Mouse (Mus musculus) ES-E14 (cell line): ENCODE results near the gene Vsx2. TPM values are rescaled to one million over a fixed set of nuclear protein-coding genes. Genes with fewer than 3 reads are reported as not detected.

Experiments
- DNase-seq: peaks from one replicate; pipeline ENCODE4 v3.0.0-alpha.2; 2013; ENCODE audit warnings: low read depth, low spot score
- H3K27ac ChIP-seq: 2 replicates; pipeline ENCODE4 v1.5.1; 2012; ENCODE audit warnings: low read depth, mild to moderate bottlenecking, low read length, moderate library complexity, mixed read lengths; ENCODE audit not compliant: poor library complexity, insufficient read depth, severe bottlenecking
- H3K36me3 ChIP-seq: 2 replicates; pipeline ENCODE4 v1.6.1; 2012; ENCODE audit warnings: mild to moderate bottlenecking, low read length, moderate library complexity, mixed read lengths; ENCODE audit not compliant: control insufficient read depth, poor library complexity, insufficient read depth, severe bottlenecking
- H3K4me1 ChIP-seq, 2 experiments: fragments of 150-350 bp in 1 of 2; sonication (generic) in 1 of 2; 2 replicates each; pipeline ENCODE4 v1.6.1; 2012; ENCODE audit warnings: low read length in 2 of 2, mild to moderate bottlenecking in 1 of 2, mixed read lengths in 1 of 2; ENCODE audit not compliant: control insufficient read depth in 2 of 2, insufficient read depth in 2 of 2, poor library complexity in 1 of 2
- H3K4me3 ChIP-seq, 2 experiments: fragments of 150-350 bp in 1 of 2; sonication (generic) in 1 of 2; 2 replicates each; pipeline ENCODE4 v1.5.1; 2012; ENCODE audit warnings: low read length in 2 of 2, low read depth in 1 of 2, mild to moderate bottlenecking in 1 of 2, mixed read lengths in 1 of 2; ENCODE audit not compliant: insufficient read depth in 1 of 2, poor library complexity in 1 of 2, severe bottlenecking in 1 of 2
- H3K9ac ChIP-seq: 2 replicates; pipeline ENCODE4 v1.6.1; 2012; ENCODE audit warnings: low read depth, mild to moderate bottlenecking, low read length, mixed read lengths; ENCODE audit not compliant: poor library complexity, insufficient read depth, severe bottlenecking
- H3K9me3 ChIP-seq: fragments of 150-350 bp; sonication (generic); 2 replicates; pipeline ENCODE4 v1.6.1; 2012; ENCODE audit warnings: low read depth, mild to moderate bottlenecking, low read length; ENCODE audit not compliant: control insufficient read depth, insufficient read depth
- CHD2 ChIP-seq: IDR thresholded peaks from 2 replicates; pipeline ENCODE4 v1.6.1; 2014; ENCODE audit warnings: mild to moderate bottlenecking, low read depth, low read length, inconsistent platforms
- HCFC1 ChIP-seq: IDR thresholded peaks from 2 replicates; pipeline ENCODE4 v1.6.1; 2012; ENCODE audit warnings: low read length, inconsistent platforms, borderline replicate concordance; ENCODE audit not compliant: insufficient read depth
- MAFK ChIP-seq: IDR thresholded peaks from 2 replicates; pipeline ENCODE4 v1.6.1; 2014; ENCODE audit warnings: mild to moderate bottlenecking, low read depth, low read length, inconsistent platforms; ENCODE audit not compliant: insufficient read depth
- ZC3H11A ChIP-seq: IDR thresholded peaks from 2 replicates; pipeline ENCODE4 v1.6.1; 2012; ENCODE audit warnings: low read depth, mild to moderate bottlenecking, inconsistent platforms, low read length, borderline replicate concordance
- ZNF384 ChIP-seq: IDR thresholded peaks from 2 replicates; pipeline ENCODE4 v1.6.1; 2012; ENCODE audit warnings: low read depth, low read length, inconsistent platforms
- in situ Hi-C, 2 experiments: fragments of 600-800 bp; cut with MboI; formaldehyde crosslinking; loops; one replicate each; pipeline ENCODE4 v1.15.1; 2025; ENCODE audit warnings: low sequenced_read_pairs in 2 of 2, inconsistent platforms in 1 of 2; ENCODE audit not compliant: unreplicated experiment in 2 of 2
- total RNA-seq: library from RNA; depleted of rRNA; stranded (reverse); fragments of 300-350 nt; gene quantifications from 2 replicates; pipeline ENCODE4 v1.2.3, GENCODE M21; 2012

Gene Vsx2
- total RNA-seq, 1 experiment, result not detected

GRCm38 (mm10) chr12:84620975-84621374, 51.4 kb downstream of the Vsx2 start:
- Histone ChIP-seq H3K4me1 (peaks cover 3 to 4% of the 10 kb centered on the region in 2 experiments; a peak in 2 of 4 replicates), H3K27ac (no peak overlapping the region), H3K9me3 (no peaks in the 10 kb centered on the region), H3K36me3 (no peaks in the 10 kb centered on the region), H3K4me3 (no peak overlapping the region), H3K9ac (no peak overlapping the region)
- no peak for TF ChIP-seq ZNF384
- DNase-seq, result no peak
- in situ Hi-C loops, result no loop called here

GRCm38 (mm10) chr12:84624601-84625000, 55.0 kb downstream of the Vsx2 start:
- in situ Hi-C loops, result no loop called here
- H3K36me3 ChIP-seq, result no peaks in the 10 kb centered on the region
- no peak overlapping the region for H3K9ac ChIP-seq
- no peaks in the 10 kb centered on the region for H3K9me3 ChIP-seq
- H3K4me3 ChIP-seq, result no peak overlapping the region
- peaks cover 3 to 4% of the 10 kb centered on the region in 2 experiments; a peak in 2 of 4 replicates for H3K4me1 ChIP-seq
- TF ChIP-seq ZC3H11A, result no peak
- no peak for TF ChIP-seq HCFC1
- no peak for TF ChIP-seq ZNF384
- DNase-seq, result no peak
- no peak overlapping the region; the same call in 1 of the 2 replicates for H3K27ac ChIP-seq

GRCm38 (mm10) chr12:84625116-84625515, 55.6 kb downstream of the Vsx2 start:
- no peak for TF ChIP-seq ZNF384
- no peak for TF ChIP-seq MAFK
- no peak for TF ChIP-seq HCFC1
- no peak for TF ChIP-seq CHD2
- no peak for TF ChIP-seq ZC3H11A
- in situ Hi-C loops, result no loop called here
- peaks cover 3 to 4% of the 10 kb centered on the region in 2 experiments; a peak in 2 of 4 replicates for H3K4me1 ChIP-seq
- no peaks in the 10 kb centered on the region for H3K9me3 ChIP-seq
- H3K27ac ChIP-seq, result peak overlapping the region; percentile 5; the same call in 1 of the 2 replicates
- H3K4me3 ChIP-seq, result peak overlapping the region in 1 of 2 experiments; percentile 14; a peak in 2 of 4 replicates
- no peak for DNase-seq
- no peak overlapping the region for H3K9ac ChIP-seq
- H3K36me3 ChIP-seq, result no peaks in the 10 kb centered on the region

GRCm38 (mm10) chr12:84631867-84632266, 62.3 kb downstream of the Vsx2 start:
- H3K9ac ChIP-seq, result no peak overlapping the region
- H3K27ac ChIP-seq, result no peak overlapping the region
- TF ChIP-seq CHD2 (no peak), ZNF384 (no peak), MAFK (no peak), ZC3H11A (no peak), HCFC1 (no peak)
- no peak overlapping the region for H3K4me3 ChIP-seq
- in situ Hi-C loops, result no loop called here
- H3K4me1 ChIP-seq, result no peaks in the 10 kb centered on the region
- DNase-seq, result no peak
- H3K36me3 ChIP-seq, result no peaks in the 10 kb centered on the region
- H3K9me3 ChIP-seq, result no peaks in the 10 kb centered on the region

GRCm38 (mm10) chr12:84640253-84640652, 70.7 kb downstream of the Vsx2 start:
- Histone ChIP-seq H3K36me3 (no peaks in the 10 kb centered on the region), H3K9ac (no peak overlapping the region), H3K27ac (peak overlapping the region; percentile 33; the same call in 1 of the 2 replicates), H3K4me1 (peaks cover 0 to 2% of the 10 kb centered on the region in 2 experiments; a peak in 3 of 4 replicates), H3K4me3 (peak overlapping the region in 1 of 2 experiments; percentile 26; a peak in 1 of 4 replicates), H3K9me3 (no peaks in the 10 kb centered on the region)
- TF ChIP-seq ZC3H11A, result no peak
- TF ChIP-seq ZNF384, result no peak
- TF ChIP-seq CHD2, result no peak; the same call in 1 of the 2 replicates
- no peak for TF ChIP-seq HCFC1
- no peak for DNase-seq
- in situ Hi-C loops, result no loop called here
